Mouse (Mus musculus) heart, postnatal 0 days (tissue): ENCODE results near the gene Neurl1a.

ENCODE experiments used
- CTCF ChIP-seq: IDR thresholded peaks from 2 replicates; pipeline ENCODE4 v1.5.1; 2016; ENCODE audit warnings: antibody characterized with exemption, control low read depth, low read depth
- EP300 ChIP-seq: IDR thresholded peaks from 2 replicates; pipeline ENCODE4 v1.6.1; 2016; ENCODE audit warnings: antibody characterized with exemption, low read depth

- TF ChIP-seq CTCF: no peak
- no peak for TF ChIP-seq EP300
Observed at GRCm38 (mm10) chr19:47221500-47222153, 43.0 kb downstream of the Neurl1a start.
